Mouse (Mus musculus): ENCODE measurements around the gene Pank4. TPM values are rescaled to one million over a fixed set of nuclear protein-coding genes. Genes with fewer than 3 reads are reported as not detected.
A peak's percentile ranks its signal among the peaks of the same experiment; 100 is the strongest.

Pank4 gene
- polyA plus RNA-seq, 1 experiment from 2014 or later: 43.9 TPM

DNA sequence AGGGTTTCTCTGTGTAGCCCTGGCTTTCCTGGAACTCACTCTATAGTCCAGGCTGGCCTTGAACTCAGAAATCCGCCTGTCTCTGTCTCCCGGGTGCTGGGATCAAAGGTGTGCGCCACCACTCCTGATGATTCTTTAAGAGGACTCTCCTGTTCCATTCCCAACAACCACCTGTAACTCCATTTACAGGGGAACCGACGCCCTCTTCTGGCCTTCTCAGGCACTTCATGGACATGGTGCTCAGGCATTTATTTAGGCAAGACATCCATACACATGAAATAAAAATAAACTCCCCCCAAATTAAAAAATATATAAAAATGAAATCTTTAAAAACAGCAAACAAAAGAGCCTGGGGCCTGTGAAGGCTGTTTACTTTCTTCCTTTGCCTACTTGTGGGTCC, 3.2 kb downstream of the Pank4 start:
- no peak overlapping the region for H3K9ac ChIP-seq (ENCODE audit: low read depth, low read length)
- no peak overlapping the region for H3K4me3 ChIP-seq (ENCODE audit: low read length)
- WGBS: 63% methylated on average over 5 of the region's 5 CpGs
- H3K27ac ChIP-seq (ENCODE audit: low read depth, low read length): no peak overlapping the region
- peaks cover 4% of the 10 kb centered on the region; the same call in 1 of the 2 replicates for H3K27me3 ChIP-seq (ENCODE audit: control insufficient read depth, insufficient read depth, low read length)
- ATAC-seq (ENCODE audit: low FRiP score, low TSS enrichment): no peak
- peaks cover 23% of the 10 kb centered on the region for H3K4me1 ChIP-seq (ENCODE audit: control insufficient read depth, insufficient read depth, low read length)
- no peak overlapping the region for H3K4me2 ChIP-seq (replicated peaks; ENCODE audit: low read depth, low read length)
- peaks cover 49% of the 10 kb centered on the region for H3K36me3 ChIP-seq (ENCODE audit: control insufficient read depth, insufficient read depth, low read length)
- no peaks in the 10 kb centered on the region for H3K9me3 ChIP-seq (ENCODE audit: control insufficient read depth, low read length)

DNA sequence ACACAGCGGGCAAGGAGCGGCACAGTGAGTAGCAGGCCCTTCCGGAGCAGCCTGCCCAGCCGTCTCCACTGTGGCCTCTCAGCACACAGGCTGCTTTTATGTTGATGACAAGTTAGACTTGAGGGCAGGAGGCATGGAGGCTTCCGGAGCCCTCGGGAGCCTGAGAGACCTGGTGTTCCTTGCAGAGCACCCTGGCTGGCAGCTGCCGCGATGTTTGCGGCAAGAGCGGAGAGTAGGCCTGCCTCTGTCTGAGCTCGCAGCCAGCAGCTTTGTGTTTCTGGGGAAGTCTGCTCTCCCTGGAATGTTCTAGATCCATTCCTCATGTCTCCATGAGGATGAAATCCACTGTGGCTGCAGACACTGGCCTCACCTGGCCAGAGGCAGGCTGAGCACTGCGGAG, 8.6 kb downstream of the Pank4 start:
- Histone ChIP-seq H3K9me3 (ENCODE audit: control insufficient read depth, low read length) (no peaks in the 10 kb centered on the region), H3K36me3 (ENCODE audit: control insufficient read depth, insufficient read depth, low read length) (peaks cover 92% of the 10 kb centered on the region), H3K4me3 (ENCODE audit: low read length) (no peak overlapping the region), H3K4me1 (ENCODE audit: control insufficient read depth, insufficient read depth, low read length) (no peaks in the 10 kb centered on the region), H3K9ac (ENCODE audit: low read depth, low read length) (no peak overlapping the region), H3K27ac (ENCODE audit: low read depth, low read length) (no peak overlapping the region), H3K4me2 (replicated peaks; ENCODE audit: low read depth, low read length) (no peak overlapping the region), H3K27me3 (ENCODE audit: control insufficient read depth, insufficient read depth, low read length) (no peaks in the 10 kb centered on the region)
- ATAC-seq (ENCODE audit: low FRiP score, low TSS enrichment): no peak
- WGBS: 96% methylated on average over 12 of the region's 12 CpGs

- Histone ChIP-seq H3K4me2 (replicated peaks; ENCODE audit: low read depth, low read length) (no peak overlapping the region), H3K9me3 (ENCODE audit: control insufficient read depth, low read length) (no peaks in the 10 kb centered on the region), H3K36me3 (ENCODE audit: control insufficient read depth, insufficient read depth, low read length) (peaks cover 100% of the 10 kb centered on the region), H3K9ac (ENCODE audit: low read depth, low read length) (no peak overlapping the region), H3K4me3 (ENCODE audit: low read length) (no peak overlapping the region), H3K27me3 (ENCODE audit: control insufficient read depth, insufficient read depth, low read length) (no peaks in the 10 kb centered on the region), H3K4me1 (ENCODE audit: control insufficient read depth, insufficient read depth, low read length) (no peaks in the 10 kb centered on the region), H3K27ac (ENCODE audit: low read depth, low read length) (no peak overlapping the region)
- ATAC-seq (ENCODE audit: low FRiP score, low TSS enrichment): no peak
- 86% methylated on average over 11 of the region's 11 CpGs for WGBS
Observed at GRCm38 (mm10) chr4:154974163-154974611, 10.3 kb downstream of the Pank4 start.

DNA sequence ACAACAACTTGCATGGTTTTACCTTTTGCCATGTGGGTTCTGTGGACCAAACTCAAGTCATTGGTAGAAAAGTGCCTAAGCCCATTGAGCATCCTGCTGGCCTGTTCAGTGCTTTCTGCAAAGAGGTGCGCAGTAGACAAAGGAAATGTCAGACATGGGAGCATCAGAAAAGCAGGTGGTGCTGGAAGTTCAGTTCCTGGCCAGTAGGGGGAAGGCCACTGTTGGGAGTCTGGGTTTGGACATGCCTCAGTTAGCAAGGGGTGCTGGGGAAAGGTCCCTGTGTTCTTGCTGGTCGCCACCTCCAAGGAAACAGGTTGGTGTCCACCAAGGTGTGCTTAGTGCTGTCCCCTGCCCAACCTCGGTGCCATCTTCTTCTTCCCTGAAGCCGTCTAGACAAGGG, 16.2 kb downstream of the Pank4 start:
- no peak overlapping the region for H3K9ac ChIP-seq (ENCODE audit: low read depth, low read length)
- WGBS: 92% methylated on average over 4 of the region's 4 CpGs
- ATAC-seq (ENCODE audit: low FRiP score, low TSS enrichment): no peak

DNA sequence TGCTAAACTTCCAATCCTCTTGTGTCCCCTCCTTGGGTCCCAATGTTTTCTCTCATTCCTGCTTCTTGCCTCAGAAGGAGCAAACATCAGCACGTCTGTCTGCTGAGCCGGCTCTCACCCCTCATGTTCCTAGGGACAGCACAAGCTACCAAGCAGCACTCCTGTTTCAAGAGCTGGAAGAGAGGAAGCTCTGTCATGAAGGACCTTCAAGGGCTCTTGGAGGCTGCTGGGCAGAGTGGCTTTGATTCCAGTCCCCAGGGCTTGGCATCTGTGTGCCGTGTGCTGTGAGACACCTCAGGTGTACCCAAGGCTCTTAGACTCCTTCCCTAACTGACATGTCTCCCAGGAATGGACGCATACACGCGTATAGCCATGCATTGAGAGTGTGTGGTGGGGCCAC, 17.2 kb downstream of the Pank4 start:
- Histone ChIP-seq H3K4me2 (replicated peaks; ENCODE audit: low read depth, low read length) (no peak overlapping the region), H3K4me3 (ENCODE audit: low read length) (no peak overlapping the region), H3K9me3 (ENCODE audit: control insufficient read depth, low read length) (no peaks in the 10 kb centered on the region), H3K27ac (ENCODE audit: low read depth, low read length) (no peak overlapping the region), H3K36me3 (ENCODE audit: control insufficient read depth, insufficient read depth, low read length) (peaks cover 55% of the 10 kb centered on the region), H3K27me3 (ENCODE audit: control insufficient read depth, insufficient read depth, low read length) (peaks cover 8% of the 10 kb centered on the region; the same call in 1 of the 2 replicates), H3K4me1 (ENCODE audit: control insufficient read depth, insufficient read depth, low read length) (peaks cover 6% of the 10 kb centered on the region), H3K9ac (ENCODE audit: low read depth, low read length) (no peak overlapping the region)
- 85% methylated on average over 6 of the region's 6 CpGs for WGBS
- no peak for ATAC-seq (ENCODE audit: low FRiP score, low TSS enrichment)

More for the DNA sequence above, 16.2 kb downstream of the Pank4 start:
- H3K27me3 ChIP-seq (ENCODE audit: control insufficient read depth, insufficient read depth, low read length): peaks cover 8% of the 10 kb centered on the region; the same call in 1 of the 2 replicates
- H3K9me3 ChIP-seq (ENCODE audit: control insufficient read depth, low read length): no peaks in the 10 kb centered on the region
- H3K27ac ChIP-seq (ENCODE audit: low read depth, low read length): no peak overlapping the region
- H3K4me3 ChIP-seq (ENCODE audit: low read length): no peak overlapping the region
- no peak overlapping the region for H3K4me2 ChIP-seq (replicated peaks; ENCODE audit: low read depth, low read length)
- no peaks in the 10 kb centered on the region for H3K4me1 ChIP-seq (ENCODE audit: control insufficient read depth, insufficient read depth, low read length)
- peaks cover 65% of the 10 kb centered on the region for H3K36me3 ChIP-seq (ENCODE audit: control insufficient read depth, insufficient read depth, low read length)

- no peak overlapping the region for H3K4me3 ChIP-seq (ENCODE audit: low read length)
- 52% methylated on average over 7 of the region's 7 CpGs for WGBS
- peaks cover 8% of the 10 kb centered on the region; the same call in 1 of the 2 replicates for H3K27me3 ChIP-seq (ENCODE audit: control insufficient read depth, insufficient read depth, low read length)
- H3K4me1 ChIP-seq (ENCODE audit: control insufficient read depth, insufficient read depth, low read length): peaks cover 11% of the 10 kb centered on the region
- no peak overlapping the region for H3K9ac ChIP-seq (ENCODE audit: low read depth, low read length)
- ATAC-seq (ENCODE audit: low FRiP score, low TSS enrichment): peak; percentile 21; the same call in 1 of the 2 replicates
- no peak overlapping the region for H3K4me2 ChIP-seq (replicated peaks; ENCODE audit: low read depth, low read length)
- no peaks in the 10 kb centered on the region for H3K9me3 ChIP-seq (ENCODE audit: control insufficient read depth, low read length)
- H3K27ac ChIP-seq (ENCODE audit: low read depth, low read length): no peak overlapping the region
- H3K36me3 ChIP-seq (ENCODE audit: control insufficient read depth, insufficient read depth, low read length): peaks cover 51% of the 10 kb centered on the region
Observed at GRCm38 (mm10) chr4:154981530-154981929, 17.6 kb downstream of the Pank4 start.

GRCm38 (mm10) chr4:154982247-154983120, 18.6 kb downstream of the Pank4 start:
- H3K4me3 ChIP-seq (ENCODE audit: low read length): no peak overlapping the region
- ATAC-seq (ENCODE audit: low FRiP score, low TSS enrichment): no peak
- no peaks in the 10 kb centered on the region for H3K9me3 ChIP-seq (ENCODE audit: control insufficient read depth, low read length)
- H3K27me3 ChIP-seq (ENCODE audit: control insufficient read depth, insufficient read depth, low read length): peaks cover 8% of the 10 kb centered on the region; the same call in 1 of the 2 replicates
- H3K36me3 ChIP-seq (ENCODE audit: control insufficient read depth, insufficient read depth, low read length): peaks cover 41% of the 10 kb centered on the region
- WGBS: 75% methylated on average over 18 of the region's 19 CpGs
- H3K4me2 ChIP-seq (replicated peaks; ENCODE audit: low read depth, low read length): no peak overlapping the region
- no peak overlapping the region for H3K27ac ChIP-seq (ENCODE audit: low read depth, low read length)
- peaks cover 16% of the 10 kb centered on the region for H3K4me1 ChIP-seq (ENCODE audit: control insufficient read depth, insufficient read depth, low read length)
- H3K9ac ChIP-seq (ENCODE audit: low read depth, low read length): no peak overlapping the region

GRCm38 (mm10) chr4:154983767-154984166, 19.8 kb downstream of the Pank4 start:
- no peak for ATAC-seq (ENCODE audit: low FRiP score, low TSS enrichment)
- Histone ChIP-seq H3K27me3 (ENCODE audit: control insufficient read depth, insufficient read depth, low read length) (peaks cover 8% of the 10 kb centered on the region; the same call in 1 of the 2 replicates), H3K4me3 (ENCODE audit: low read length) (no peak overlapping the region), H3K4me1 (ENCODE audit: control insufficient read depth, insufficient read depth, low read length) (peaks cover 16% of the 10 kb centered on the region), H3K36me3 (ENCODE audit: control insufficient read depth, insufficient read depth, low read length) (peaks cover 28% of the 10 kb centered on the region), H3K9ac (ENCODE audit: low read depth, low read length) (no peak overlapping the region), H3K9me3 (ENCODE audit: control insufficient read depth, low read length) (no peaks in the 10 kb centered on the region), H3K27ac (ENCODE audit: low read depth, low read length) (no peak overlapping the region), H3K4me2 (replicated peaks; ENCODE audit: low read depth, low read length) (no peak overlapping the region)
- 28% methylated on average over 24 of the region's 24 CpGs for WGBS

- H3K9me3 ChIP-seq (ENCODE audit: control insufficient read depth, low read length): no peaks in the 10 kb centered on the region
- no peak overlapping the region for H3K4me3 ChIP-seq (ENCODE audit: low read length)
- no peak for ATAC-seq (ENCODE audit: low FRiP score, low TSS enrichment)
- H3K36me3 ChIP-seq (ENCODE audit: control insufficient read depth, insufficient read depth, low read length): peaks cover 13% of the 10 kb centered on the region
- peaks cover 8% of the 10 kb centered on the region; the same call in 1 of the 2 replicates for H3K27me3 ChIP-seq (ENCODE audit: control insufficient read depth, insufficient read depth, low read length)
- H3K9ac ChIP-seq (ENCODE audit: low read depth, low read length): 0 out of 2 replicates have a peak overlapping the region, but pooled peaks have one; percentile 18
- H3K4me2 ChIP-seq (replicated peaks; ENCODE audit: low read depth, low read length): no peak overlapping the region
- H3K4me1 ChIP-seq (ENCODE audit: control insufficient read depth, insufficient read depth, low read length): peaks cover 16% of the 10 kb centered on the region
- no peak overlapping the region for H3K27ac ChIP-seq (ENCODE audit: low read depth, low read length)
- 85% methylated on average over 5 of the region's 5 CpGs for WGBS
Observed at GRCm38 (mm10) chr4:154985151-154985777, 21.3 kb downstream of the Pank4 start.
